In genomic region chr7:143174633-143175032, GRCm38 (mm10) we compare ENCODE assay signal across 12 mouse cellular contexts.
A peak's percentile ranks its signal among the peaks of the same experiment; 100 is the strongest.
DNase-seq lines count a peak whose midpoint lies in the region; ATAC-seq and TF ChIP-seq lines count a peak whose summit lies in the region.
"Had no signal": no experiment of that assay in that cellular context is flagged by ENCODE, and none has a peak within 500 bp of the region (broad histone marks: within the 10 kb centered on the region; RNA-seq: fewer than 3 reads in every experiment).

No protein-coding gene starts in this region.

- TF ChIP-seq CTCF in liver, postnatal 0 days (IDR thresholded peaks at IDR 0.05; ENCODE audit: low read depth): no peak

- intact Hi-C loops in gastrocnemius, postnatal 14 days (cut with DNase I; ENCODE audit: low total_unique reads): no loop called here

- no peak overlapping the region for H3K27ac ChIP-seq in liver, embryonic 16.5 days (ENCODE audit: low read length)
- H3K27ac ChIP-seq in liver, postnatal 0 days (ENCODE audit: low read depth): no peak overlapping the region
- H3K27ac ChIP-seq in embryonic facial prominence, embryonic 14.5 days (replicated peaks; ENCODE audit: low read depth, low read length): no peak overlapping the region
- no peak overlapping the region for H3K27ac ChIP-seq in midbrain, embryonic 12.5 days (replicated peaks)
- H3K27ac ChIP-seq: stomach, embryonic 15.5 days had no signal

- TF ChIP-seq EP300 in liver, postnatal 0 days (IDR thresholded peaks at IDR 0.05; ENCODE audit: low read depth): no peak

- peak; percentile 12; the same call in 1 of the 2 replicates for ATAC-seq in liver, embryonic 16.5 days (ENCODE audit: low read depth)
- ATAC-seq in liver, postnatal 0 days: no peak
- peak; percentile 79 for ATAC-seq in embryonic facial prominence, embryonic 14.5 days (ENCODE audit: low read depth)
- peak; percentile 81 for ATAC-seq in midbrain, embryonic 12.5 days (ENCODE audit: low FRiP score, low read depth)
- ATAC-seq: CD4-positive, CD25-positive, alpha-beta regulatory T cell, adult 4 months had no signal

- no peaks in the 10 kb centered on the region for H3K27me3 ChIP-seq in liver, embryonic 16.5 days (ENCODE audit: control insufficient read depth, insufficient read depth, low read depth, low read length)
- H3K27me3 ChIP-seq in liver, postnatal 0 days (ENCODE audit: insufficient read depth, low read length): no peaks in the 10 kb centered on the region
- H3K27me3 ChIP-seq in embryonic facial prominence, embryonic 14.5 days (replicated peaks; ENCODE audit: control insufficient read depth, insufficient read depth, low read length): no peaks in the 10 kb centered on the region
- H3K27me3 ChIP-seq in midbrain, embryonic 12.5 days: no peaks in the 10 kb centered on the region; the same call in 1 of the 2 replicates
- H3K27me3 ChIP-seq: stomach, embryonic 15.5 days had no signal

- no peak overlapping the region for H3K9ac ChIP-seq in liver, embryonic 16.5 days (ENCODE audit: low read depth, low read length)
- no peak overlapping the region for H3K9ac ChIP-seq in liver, postnatal 0 days (replicated peaks)
- no peak overlapping the region for H3K9ac ChIP-seq in embryonic facial prominence, embryonic 14.5 days (ENCODE audit: low read depth, low read length)
- H3K9ac ChIP-seq in midbrain, embryonic 12.5 days (replicated peaks): no peak overlapping the region
- H3K9ac ChIP-seq: stomach, embryonic 15.5 days had no signal

- 56% methylated on average over 6 of the region's 6 CpGs for WGBS in liver, embryonic 16.5 days (ENCODE audit: insufficient replicate concordance)
- WGBS in liver, postnatal 0 days (ENCODE audit: insufficient replicate concordance): 77% methylated on average over 6 of the region's 6 CpGs
- WGBS in embryonic facial prominence, embryonic 14.5 days: 67% methylated on average over 1 of the region's 6 CpGs
- 25% methylated on average over 6 of the region's 6 CpGs for WGBS in midbrain, embryonic 12.5 days

- no peaks in the 10 kb centered on the region for H3K4me1 ChIP-seq in liver, embryonic 16.5 days (ENCODE audit: control insufficient read depth, low read depth, low read length)
- 0 out of 2 replicates have a peak, but pooled peaks cover 3% of the 10 kb centered on the region for H3K4me1 ChIP-seq in liver, postnatal 0 days (ENCODE audit: insufficient read depth)
- H3K4me1 ChIP-seq in embryonic facial prominence, embryonic 14.5 days (ENCODE audit: control insufficient read depth, insufficient read depth, low read length): no peaks in the 10 kb centered on the region
- peaks cover 15% of the 10 kb centered on the region; the same call in 1 of the 2 replicates for H3K4me1 ChIP-seq in midbrain, embryonic 12.5 days
- H3K4me1 ChIP-seq: stomach, embryonic 15.5 days had no signal

- peak; percentile 52 for DNase-seq in gastrocnemius, postnatal 14 days
- no peak for DNase-seq in gastrocnemius, adult 8-10 months (ENCODE audit: low spot score in 2 of 2)
- no peak for DNase-seq in liver, postnatal 0 days
- DNase-seq in embryonic facial prominence, embryonic 14.5 days (ENCODE audit: low spot score): peak; percentile 76
- DNase-seq in kidney, adult 8-10 months: no peak
- no peak for DNase-seq in thymus, postnatal 25 days
- DNase-seq: cerebellum, postnatal 36 days; lung, postnatal 4 days had no signal

- H3K4me3 ChIP-seq in liver, embryonic 16.5 days (ENCODE audit: low read depth, low read length): no peak overlapping the region
- no peak overlapping the region for H3K4me3 ChIP-seq in liver, postnatal 0 days (ENCODE audit: low read depth, low read length)
- no peak overlapping the region for H3K4me3 ChIP-seq in embryonic facial prominence, embryonic 14.5 days (ENCODE audit: low read depth, low read length)
- no peak overlapping the region for H3K4me3 ChIP-seq in midbrain, embryonic 12.5 days
- H3K4me3 ChIP-seq: stomach, embryonic 15.5 days had no signal

- H3K4me2 ChIP-seq in liver, embryonic 16.5 days (ENCODE audit: low read depth, low read length): no peak overlapping the region
- no peak overlapping the region for H3K4me2 ChIP-seq in liver, postnatal 0 days (ENCODE audit: low read depth, low read length)
- H3K4me2 ChIP-seq in embryonic facial prominence, embryonic 14.5 days (ENCODE audit: low read depth, low read length): no peak overlapping the region
- H3K4me2 ChIP-seq in midbrain, embryonic 12.5 days (replicated peaks): no peak overlapping the region
- H3K4me2 ChIP-seq: stomach, embryonic 15.5 days had no signal

- no peaks in the 10 kb centered on the region for H3K36me3 ChIP-seq in liver, embryonic 16.5 days (ENCODE audit: control insufficient read depth, insufficient read depth)
- H3K36me3 ChIP-seq in liver, postnatal 0 days (replicated peaks; ENCODE audit: insufficient read depth, low read length): no peaks in the 10 kb centered on the region
- H3K36me3 ChIP-seq in embryonic facial prominence, embryonic 14.5 days (ENCODE audit: control insufficient read depth, insufficient read depth, low read length): no peaks in the 10 kb centered on the region
- no peaks in the 10 kb centered on the region for H3K36me3 ChIP-seq in midbrain, embryonic 12.5 days
- H3K36me3 ChIP-seq: stomach, embryonic 15.5 days had no signal

- no peaks in the 10 kb centered on the region for H3K9me3 ChIP-seq in liver, embryonic 16.5 days (replicated peaks; ENCODE audit: control insufficient read depth, low read length)
- no peaks in the 10 kb centered on the region for H3K9me3 ChIP-seq in liver, postnatal 0 days (ENCODE audit: low read length)
- no peaks in the 10 kb centered on the region for H3K9me3 ChIP-seq in embryonic facial prominence, embryonic 14.5 days (ENCODE audit: control insufficient read depth, low read length)
- no peaks in the 10 kb centered on the region for H3K9me3 ChIP-seq in midbrain, embryonic 12.5 days
- H3K9me3 ChIP-seq: stomach, embryonic 15.5 days had no signal

Comparison
In these comparisons a context has a peak if more than half of its experiments do, and no peak if none do; other contexts are left out.
1. DNase-seq: peak in gastrocnemius, postnatal 14 days (single experiment) and embryonic facial prominence, embryonic 14.5 days (single experiment); none in gastrocnemius, adult 8-10 months (0 of 2), liver, postnatal 0 days (single experiment), kidney, adult 8-10 months (0 of 2) and thymus, postnatal 25 days (single experiment).